Mouse (Mus musculus): ENCODE results near the gene Nrn1l. TPM values are rescaled to one million over a fixed set of nuclear protein-coding genes. Genes with fewer than 3 reads are reported as not detected.

Nrn1l gene
- polyA plus RNA-seq, 1 experiment from 2014 or later = 0.30 TPM

DNA sequence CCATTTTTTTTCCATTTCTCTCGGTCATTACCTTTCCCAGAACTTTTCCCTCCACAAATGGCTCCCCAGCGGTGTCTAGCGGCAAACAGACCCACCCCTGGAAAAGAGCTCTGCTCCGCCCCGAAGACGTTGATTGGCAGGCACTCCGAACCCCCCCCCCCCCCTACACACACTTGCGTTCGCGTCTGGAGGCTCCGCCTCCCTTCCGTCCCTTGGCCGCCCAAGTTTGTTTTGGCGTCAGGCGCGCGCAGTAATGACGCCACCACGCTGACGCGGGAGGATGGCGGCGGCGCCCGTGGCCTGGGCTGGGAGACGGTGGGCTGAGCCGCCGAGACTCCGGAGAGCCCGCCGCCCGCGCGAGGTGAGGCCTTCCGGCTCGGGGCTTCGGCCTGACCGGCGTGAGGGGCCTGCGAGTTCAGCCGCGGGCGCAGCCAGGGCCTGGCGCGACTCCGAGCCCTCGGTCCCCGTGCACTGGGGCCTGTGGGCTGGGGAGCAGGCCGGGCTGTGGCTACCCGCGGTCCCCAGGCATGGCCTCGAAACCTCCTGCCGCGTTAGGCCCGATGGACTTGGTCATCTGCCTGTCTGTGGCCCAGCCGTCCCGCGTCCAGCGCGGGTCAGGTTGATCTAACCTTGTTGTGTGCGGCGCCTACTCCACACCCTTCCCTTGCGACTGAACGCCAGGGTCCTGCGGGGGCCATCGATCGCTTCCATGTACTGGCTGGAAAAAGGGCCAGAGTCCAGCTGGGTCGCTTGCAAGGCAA lies 7.0 kb downstream of the Nrn1l start, which contains the start of gene Pskh1:
TSS of gene Pskh1 (plus strand) at position 262 of the 761 bp plus-strand sequence.
- Histone ChIP-seq H3K9me3 (no peaks in the 10 kb centered on the region), H3K4me1 (peaks cover 10% of the 10 kb centered on the region), H3K36me3 (replicated peaks) (no peaks in the 10 kb centered on the region), H3K27ac (peak within 1 kb of the TSS; percentile 89), H3K9ac (peak within 1 kb of the TSS; percentile 83), H3K4me3 (peak within 1 kb of the TSS; percentile 90), H3K27me3 (replicated peaks) (no peaks in the 10 kb centered on the region), H3K4me2 (peak within 1 kb of the TSS; percentile 72)
- WGBS = under 1% methylated on average over 67 of the region's 68 CpGs
- ATAC-seq (replicated peaks) = peak; percentile 95

DNA sequence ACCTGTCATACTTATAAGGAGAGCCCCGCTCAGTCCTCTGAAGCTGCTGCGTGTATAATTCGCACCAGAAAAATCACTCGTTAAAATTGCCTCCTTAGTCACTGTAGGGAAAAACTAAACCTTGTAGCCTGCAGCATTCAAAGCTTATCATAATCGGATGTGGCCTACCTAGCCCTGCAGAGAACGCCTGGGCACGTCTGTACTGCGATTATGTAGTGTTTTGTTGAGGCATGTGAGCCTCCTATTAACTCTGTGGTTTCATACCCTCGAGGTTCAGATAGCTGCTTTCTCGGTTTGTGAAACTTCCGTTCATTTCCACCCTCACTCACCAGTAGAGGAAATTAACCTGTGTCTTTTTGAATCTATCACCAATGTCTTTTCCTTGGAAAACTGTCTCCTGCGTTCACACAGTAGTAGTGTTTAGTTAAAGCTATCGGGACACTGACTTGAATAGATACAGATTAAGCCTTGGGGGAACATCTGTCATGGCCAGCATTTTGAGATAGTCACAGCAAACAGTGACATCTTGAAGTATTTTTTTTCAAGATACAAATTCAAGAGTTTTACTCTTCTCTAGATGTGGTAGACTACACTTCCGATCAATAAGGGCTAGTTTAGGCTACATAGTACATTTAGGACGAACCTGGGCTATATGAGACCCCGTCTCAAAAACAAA lies 7.7 kb downstream of the Nrn1l start:
- WGBS = 37% methylated on average over 16 of the region's 16 CpGs
- peak overlapping the region; percentile 72 for H3K4me2 ChIP-seq
- no peaks in the 10 kb centered on the region for H3K27me3 ChIP-seq (replicated peaks)
- H3K9ac ChIP-seq = peak overlapping the region; percentile 83
- peak overlapping the region; percentile 90 for H3K4me3 ChIP-seq
- peaks cover 10% of the 10 kb centered on the region for H3K4me1 ChIP-seq
- H3K9me3 ChIP-seq = no peaks in the 10 kb centered on the region
- H3K36me3 ChIP-seq (replicated peaks) = no peaks in the 10 kb centered on the region
- peak; percentile 3; the same call in 1 of the 2 replicates for ATAC-seq (replicated peaks)
- peak overlapping the region; percentile 89 for H3K27ac ChIP-seq

DNA sequence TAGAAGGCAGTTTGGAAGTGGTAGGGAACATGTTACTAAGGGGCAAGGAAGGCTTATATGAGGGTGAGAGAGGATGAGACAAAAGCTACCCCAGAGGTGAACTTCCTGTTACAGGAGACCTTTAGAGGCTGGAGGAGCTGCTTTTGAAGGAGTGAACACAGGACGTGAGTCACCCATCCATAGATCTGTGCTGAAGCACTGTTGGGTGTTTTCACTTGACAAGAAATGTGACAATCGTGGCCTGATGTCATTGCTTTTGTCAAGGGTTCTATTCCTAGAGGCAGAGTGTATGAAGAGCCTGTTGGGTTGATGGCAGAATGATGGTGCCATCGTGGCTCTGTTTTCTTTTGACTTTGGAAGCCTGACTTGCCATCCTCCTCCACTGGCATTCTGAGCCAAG lies 26.0 kb downstream of the Nrn1l start:
- Histone ChIP-seq H3K9ac (no peak overlapping the region), H3K36me3 (replicated peaks) (0 out of 2 replicates have a peak, but pooled peaks cover 4% of the 10 kb centered on the region), H3K27me3 (replicated peaks) (no peaks in the 10 kb centered on the region), H3K4me2 (no peak overlapping the region), H3K27ac (no peak overlapping the region), H3K4me3 (no peak overlapping the region), H3K4me1 (no peaks in the 10 kb centered on the region), H3K9me3 (no peaks in the 10 kb centered on the region)
- no peak for ATAC-seq (replicated peaks)
- WGBS = 89% methylated on average over 3 of the region's 3 CpGs

DNA sequence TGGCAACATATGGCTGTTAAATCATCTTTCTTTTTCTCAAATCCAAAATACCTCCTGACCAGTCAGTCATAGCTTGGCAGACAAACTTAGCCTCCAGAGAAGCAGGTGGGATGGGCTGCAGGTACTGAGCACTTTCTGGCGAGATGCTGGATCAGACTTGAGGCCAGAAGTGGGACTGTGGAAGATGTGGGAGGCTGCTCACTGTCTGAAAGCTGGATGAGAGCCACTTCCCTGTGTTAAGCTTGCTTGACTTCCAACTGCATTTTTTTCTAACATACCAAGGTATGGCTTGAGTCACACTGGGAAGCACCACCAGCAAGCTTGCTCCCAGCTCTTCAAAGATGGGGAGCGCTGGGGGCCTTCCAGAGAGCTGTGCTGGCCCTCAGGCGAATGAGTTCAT lies 31.8 kb downstream of the Nrn1l start:
- no peaks in the 10 kb centered on the region for H3K36me3 ChIP-seq (replicated peaks)
- H3K4me1 ChIP-seq = no peaks in the 10 kb centered on the region
- H3K27me3 ChIP-seq (replicated peaks) = no peaks in the 10 kb centered on the region
- 73% methylated on average over 3 of the region's 3 CpGs for WGBS
- H3K9me3 ChIP-seq = no peaks in the 10 kb centered on the region
- no peak overlapping the region for H3K4me2 ChIP-seq
- H3K27ac ChIP-seq = no peak overlapping the region
- ATAC-seq (replicated peaks) = no peak
- H3K9ac ChIP-seq = no peak overlapping the region
- H3K4me3 ChIP-seq = no peak overlapping the region

DNA sequence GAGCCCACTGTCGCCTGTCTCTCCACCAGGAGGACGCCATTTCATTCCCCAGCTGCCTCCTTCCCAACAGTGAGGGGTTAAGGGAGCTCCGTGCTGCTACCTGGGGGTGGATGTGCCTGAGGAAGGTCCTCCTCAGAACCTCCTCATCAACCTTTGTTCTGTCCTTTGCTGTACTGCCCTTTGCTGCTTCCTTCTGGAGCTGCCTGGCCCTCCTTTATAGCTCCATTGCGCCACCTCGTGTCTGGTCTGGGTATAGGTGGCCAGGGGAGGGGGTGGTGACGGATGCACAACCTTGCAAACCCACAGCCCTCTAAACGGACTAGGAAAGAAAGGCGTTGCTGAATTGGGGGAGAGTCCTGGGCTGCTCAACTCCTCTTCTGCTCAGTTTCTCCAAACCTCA lies 37.2 kb downstream of the Nrn1l start:
- H3K27me3 ChIP-seq (replicated peaks) = no peaks in the 10 kb centered on the region
- H3K9ac ChIP-seq = peak overlapping the region; percentile 3; the same call in 1 of the 2 replicates
- no peak overlapping the region for H3K4me3 ChIP-seq
- ATAC-seq (replicated peaks) = peak; percentile 74
- peak overlapping the region; percentile 68 for H3K27ac ChIP-seq
- H3K9me3 ChIP-seq = no peaks in the 10 kb centered on the region
- H3K36me3 ChIP-seq (replicated peaks) = 0 out of 2 replicates have a peak, but pooled peaks cover 2% of the 10 kb centered on the region
- H3K4me2 ChIP-seq = no peak overlapping the region
- 13% methylated on average over 8 of the region's 8 CpGs for WGBS
- peaks cover 4% of the 10 kb centered on the region for H3K4me1 ChIP-seq

DNA sequence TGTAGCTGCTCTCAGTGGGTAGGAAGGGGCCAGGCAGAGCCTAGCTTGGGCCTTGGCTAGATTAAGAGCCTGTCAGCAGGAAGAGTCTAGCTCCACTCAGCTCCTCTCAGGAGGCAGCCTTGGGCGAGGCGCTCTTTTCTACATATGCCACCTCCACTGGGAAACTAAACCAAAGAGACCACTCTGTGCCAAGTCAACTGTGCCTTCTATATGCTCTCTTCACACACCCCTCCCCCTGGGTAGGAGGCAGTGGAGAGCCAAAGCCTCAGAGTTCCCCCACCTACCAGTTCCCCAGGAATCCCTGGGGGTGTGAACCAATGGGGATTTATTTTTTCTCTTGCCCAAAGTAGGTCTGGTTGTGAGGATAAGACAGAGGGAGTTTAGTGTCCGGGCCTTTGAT lies 37.9 kb downstream of the Nrn1l start:
- H3K27me3 ChIP-seq (replicated peaks) = no peaks in the 10 kb centered on the region
- 92% methylated on average over 3 of the region's 3 CpGs for whole genome bisulfite sequencing
- no peaks in the 10 kb centered on the region for H3K9me3 ChIP-seq
- no peak overlapping the region for H3K27ac ChIP-seq
- H3K36me3 ChIP-seq (replicated peaks) = 0 out of 2 replicates have a peak, but pooled peaks cover 2% of the 10 kb centered on the region
- peaks cover 11% of the 10 kb centered on the region for H3K4me1 ChIP-seq
- H3K4me3 ChIP-seq = no peak overlapping the region
- peak; percentile 16; the same call in 1 of the 2 replicates for ATAC-seq (replicated peaks)
- no peak overlapping the region for H3K4me2 ChIP-seq
- no peak overlapping the region for H3K9ac ChIP-seq

DNA sequence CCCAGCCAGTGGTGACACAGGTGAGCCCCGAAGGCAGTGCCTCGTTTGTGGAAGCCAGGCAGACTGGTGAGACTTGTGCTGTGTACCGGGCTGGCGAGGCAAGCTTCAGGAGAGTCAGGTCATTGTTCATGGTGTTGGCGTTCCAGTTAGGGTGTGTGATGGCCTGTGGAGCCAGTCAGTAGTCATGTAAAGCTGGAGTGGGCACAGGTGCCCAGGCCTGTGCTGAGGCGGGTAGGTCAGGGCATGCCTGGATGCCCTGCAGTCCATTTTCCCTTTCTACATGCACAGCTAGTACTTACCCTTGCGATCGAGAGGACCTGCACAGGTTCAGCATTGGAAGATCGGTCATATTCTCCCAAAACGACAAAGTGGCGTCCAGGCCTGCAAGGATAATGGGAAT lies 39.2 kb downstream of the Nrn1l start:
- ATAC-seq (replicated peaks) = no peak
- no peaks in the 10 kb centered on the region for H3K9me3 ChIP-seq

DNA sequence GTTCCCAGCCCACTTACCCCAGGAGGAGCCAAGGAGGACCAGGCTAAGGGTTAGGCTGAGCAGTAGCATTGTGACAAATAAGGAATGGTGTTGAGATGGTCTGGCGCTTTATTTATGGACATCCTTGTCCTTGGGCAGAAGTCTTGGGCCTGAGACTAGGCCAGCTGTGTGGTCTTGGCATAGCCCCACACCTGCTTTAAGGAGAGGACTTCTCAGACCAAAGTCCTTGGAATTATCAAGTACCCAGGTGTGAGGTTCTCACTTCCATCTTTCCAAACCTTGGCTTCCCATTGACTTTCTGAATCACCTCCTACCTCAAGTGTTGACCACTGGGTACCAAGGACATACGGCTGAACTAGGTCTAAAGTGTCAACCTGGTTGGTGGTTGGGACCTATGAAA lies 40.4 kb downstream of the Nrn1l start, which contains the start of gene Ctrl:
TSS of gene Ctrl (minus strand) at position 101 of the 400 bp plus-strand sequence.
- Histone ChIP-seq H3K4me2 (no peak within 1 kb of the TSS), H3K36me3 (replicated peaks) (0 out of 2 replicates have a peak, but pooled peaks cover 2% of the 10 kb centered on the region), H3K27me3 (replicated peaks) (no peaks in the 10 kb centered on the region), H3K27ac (no peak within 1 kb of the TSS), H3K4me1 (peaks cover 22% of the 10 kb centered on the region), H3K9ac (no peak within 1 kb of the TSS), H3K4me3 (no peak within 1 kb of the TSS), H3K9me3 (no peaks in the 10 kb centered on the region)
- WGBS = 97% methylated on average over 2 of the region's 2 CpGs
- ATAC-seq (replicated peaks) = no peak

More for the DNA sequence above, 39.2 kb downstream of the Nrn1l start:
- no peak overlapping the region for H3K27ac ChIP-seq
- 0 out of 2 replicates have a peak, but pooled peaks cover 2% of the 10 kb centered on the region for H3K36me3 ChIP-seq (replicated peaks)
- no peak overlapping the region for H3K9ac ChIP-seq
- peaks cover 15% of the 10 kb centered on the region for H3K4me1 ChIP-seq
- no peak overlapping the region for H3K4me2 ChIP-seq
- no peaks in the 10 kb centered on the region for H3K27me3 ChIP-seq (replicated peaks)
- H3K4me3 ChIP-seq = no peak overlapping the region
- 91% methylated on average over 11 of the region's 11 CpGs for WGBS

DNA sequence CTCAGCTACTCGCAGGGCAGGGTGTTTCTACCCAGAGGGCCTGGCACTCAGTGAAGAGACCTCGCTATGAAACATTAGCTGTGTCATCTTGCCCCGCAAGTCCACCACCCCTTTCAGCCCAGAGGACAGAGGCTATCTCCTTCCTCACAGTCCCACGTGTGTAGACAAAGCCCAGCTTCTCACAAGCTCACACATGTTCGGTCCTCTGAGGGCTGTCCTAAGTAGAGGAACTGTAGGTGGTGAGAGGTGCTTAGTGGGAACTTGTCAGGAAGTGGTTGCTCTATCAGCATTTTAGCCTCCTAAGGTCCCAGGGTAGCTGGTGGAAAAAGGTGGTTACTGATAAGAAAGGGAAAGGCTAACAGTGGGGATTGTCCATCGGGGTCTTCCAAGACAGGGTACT lies 41.7 kb downstream of the Nrn1l start:
- H3K4me2 ChIP-seq = no peak overlapping the region
- peaks cover 22% of the 10 kb centered on the region for H3K4me1 ChIP-seq
- no peak overlapping the region for H3K27ac ChIP-seq
- no peak overlapping the region for H3K4me3 ChIP-seq
- ATAC-seq (replicated peaks) = no peak
- no peaks in the 10 kb centered on the region for H3K9me3 ChIP-seq
- 90% methylated on average over 6 of the region's 6 CpGs for WGBS
- H3K27me3 ChIP-seq (replicated peaks) = no peaks in the 10 kb centered on the region
- no peak overlapping the region for H3K9ac ChIP-seq
- 0 out of 2 replicates have a peak, but pooled peaks cover 2% of the 10 kb centered on the region for H3K36me3 ChIP-seq (replicated peaks)

DNA sequence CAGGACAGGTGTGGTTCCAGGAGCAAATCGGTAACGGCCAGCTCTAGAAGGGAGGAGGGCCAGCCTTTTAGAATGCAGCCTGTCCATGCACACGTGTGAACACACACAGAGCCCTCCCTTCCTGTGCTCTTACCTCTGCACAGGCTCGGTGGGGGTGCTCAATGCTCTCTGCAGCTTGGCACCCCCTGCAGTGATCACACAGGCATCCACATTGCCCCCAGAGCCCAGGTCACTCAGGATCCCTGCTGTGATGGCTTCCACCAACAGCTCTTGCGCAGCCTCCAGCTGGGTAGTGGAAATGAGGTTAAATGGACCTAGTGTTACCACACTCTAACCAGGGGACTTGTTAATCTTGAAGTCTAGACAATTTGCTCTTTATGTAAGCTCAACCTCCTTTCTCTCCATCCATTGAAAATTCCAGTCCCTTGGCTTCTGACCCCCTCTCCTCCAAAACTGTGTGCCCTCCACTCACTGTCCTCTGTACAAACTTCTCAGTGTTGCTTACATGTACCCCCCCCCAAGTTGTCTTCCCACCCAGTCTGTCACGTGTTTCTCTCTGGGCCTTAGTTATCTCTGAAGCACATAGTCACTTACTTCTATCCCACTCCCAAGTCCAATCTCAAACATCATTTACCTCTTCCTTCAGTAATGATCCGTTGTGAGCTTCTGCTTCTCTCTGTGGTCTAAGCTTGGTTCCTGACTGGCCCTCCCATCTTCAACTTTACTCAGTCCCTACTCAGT lies 42.7 kb downstream of the Nrn1l start:
- Histone ChIP-seq H3K27ac (peak overlapping the region; percentile 97), H3K36me3 (replicated peaks) (0 out of 2 replicates have a peak, but pooled peaks cover 2% of the 10 kb centered on the region), H3K9me3 (no peaks in the 10 kb centered on the region), H3K4me2 (peak overlapping the region; percentile 96), H3K4me3 (peak overlapping the region; percentile 91), H3K9ac (peak overlapping the region; percentile 99), H3K27me3 (replicated peaks) (no peaks in the 10 kb centered on the region), H3K4me1 (peaks cover 19% of the 10 kb centered on the region)
- ATAC-seq (replicated peaks) = 0 out of 2 replicates have a peak, but pooled peaks have one; percentile 0
- WGBS = 29% methylated on average over 7 of the region's 7 CpGs

DNA sequence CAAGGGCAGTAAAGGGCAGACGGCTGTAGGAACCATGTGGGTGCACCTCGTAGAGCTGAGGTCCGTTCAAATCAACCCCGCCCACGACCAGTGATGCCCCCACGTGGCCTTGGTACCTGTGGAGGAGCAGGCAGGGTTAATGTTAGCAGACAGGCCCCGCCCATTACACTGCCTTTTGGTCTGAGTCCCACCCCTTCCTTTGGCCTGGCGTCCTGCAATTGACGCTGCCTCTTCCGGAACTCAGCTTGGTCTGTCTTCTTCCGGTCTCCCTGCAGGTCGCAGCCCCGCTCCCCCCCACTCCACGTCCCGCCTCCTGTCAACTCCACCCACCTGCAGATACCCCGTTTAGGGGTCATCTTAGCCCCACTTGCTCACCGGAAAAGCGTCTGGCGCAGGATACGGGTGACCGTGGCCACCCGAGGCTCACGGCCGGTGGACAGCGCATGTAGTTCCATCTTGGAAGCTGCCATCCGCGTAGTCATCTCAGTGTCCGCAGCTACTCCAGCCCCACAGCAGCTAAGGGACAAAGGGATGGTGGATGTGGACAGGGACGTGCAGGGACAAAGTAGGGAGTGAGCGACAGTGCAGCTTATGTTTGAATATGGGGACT lies 43.6 kb downstream of the Nrn1l start:
- H3K27me3 ChIP-seq (replicated peaks) = no peaks in the 10 kb centered on the region
- H3K9me3 ChIP-seq = no peaks in the 10 kb centered on the region
- peak; percentile 92 for ATAC-seq (replicated peaks)
- under 1% methylated on average over 30 of the region's 30 CpGs for WGBS
- peak overlapping the region; percentile 96 for H3K4me2 ChIP-seq
- H3K9ac ChIP-seq = peak overlapping the region; percentile 99
- peak overlapping the region; percentile 91 for H3K4me3 ChIP-seq
- H3K36me3 ChIP-seq (replicated peaks) = 0 out of 2 replicates have a peak, but pooled peaks cover 2% of the 10 kb centered on the region
- H3K4me1 ChIP-seq = peaks cover 19% of the 10 kb centered on the region
- peak overlapping the region; percentile 97 for H3K27ac ChIP-seq

Data from midbrain, embryonic 15.5 days (tissue).